Mouse (Mus musculus) cortical plate, adult 2 months (tissue): Measurements from ENCODE around the gene Oaz2. TPM values are rescaled to one million over a fixed set of nuclear protein-coding genes. Genes with fewer than 3 reads are reported as not detected.
"Not testable (repeated sequence)": the region's sequence is repeated elsewhere in the genome, so short reads cannot be mapped to it uniquely, and the experiment has no call there.

Experiments used
- H3K27ac ChIP-seq: fragments of 200-500 bp; 2 replicates; pipeline ENCODE4 v1.5.1; 2012; ENCODE audit warnings: low read length, control low read depth, inconsistent platforms; ENCODE audit not compliant: insufficient read depth
- H3K4me1 ChIP-seq: fragments of 200-500 bp; 2 replicates; pipeline ENCODE4 v1.6.1; 2011; ENCODE audit warnings: low read length; ENCODE audit not compliant: control insufficient read depth, insufficient read depth
- H3K4me3 ChIP-seq: fragments of 200-500 bp; 2 replicates; pipeline ENCODE4 v1.5.1; 2011; ENCODE audit warnings: mild to moderate bottlenecking, low read length, control low read depth; ENCODE audit not compliant: insufficient read depth
- CTCF ChIP-seq: fragments of 200-500 bp; IDR thresholded peaks from 2 replicates; pipeline ENCODE4 v1.5.1; 2011; ENCODE audit warnings: mild to moderate bottlenecking, control low read depth, low read length; ENCODE audit not compliant: insufficient read depth; ENCODE audit errors: extremely low read depth
- POLR2A ChIP-seq: fragments of 200-500 bp; IDR thresholded peaks from 2 replicates; pipeline ENCODE4 v1.6.1; 2011; ENCODE audit warnings: mild to moderate bottlenecking, low read length, control low read depth; ENCODE audit not compliant: insufficient read depth; ENCODE audit errors: extremely low read depth
- polyA plus RNA-seq: library from polyadenylated mRNA; depleted of rRNA; stranded (reverse); fragments of >200 nt; gene quantifications from 2 replicates; pipeline ENCODE4 v1.2.3, GENCODE M21; 2012

The Oaz2 gene
- polyA plus RNA-seq, 1 experiment, result 215 TPM

DNA sequence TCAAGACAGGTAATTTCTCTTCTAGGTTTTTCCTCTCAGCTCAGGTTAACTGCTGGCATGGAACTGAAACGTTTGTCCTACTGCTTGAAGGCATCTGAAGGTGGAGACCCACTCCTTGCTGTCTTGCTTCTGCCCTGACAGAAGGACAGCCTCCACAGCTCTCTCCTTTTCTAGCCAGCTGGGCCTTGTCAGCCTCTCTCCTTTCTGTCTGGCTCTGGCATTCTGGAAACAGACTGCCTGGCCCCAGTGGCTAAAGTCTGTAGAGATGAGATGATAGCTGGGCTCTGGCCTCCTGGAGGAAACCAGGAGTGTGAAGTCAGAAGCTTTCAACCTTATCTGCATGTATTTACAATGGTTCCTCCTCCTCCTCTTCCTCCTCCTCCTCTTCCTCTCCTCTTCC lies 17.8 kb upstream of the Oaz2 start:
- no peak overlapping the region for H3K4me3 ChIP-seq
- TF ChIP-seq POLR2A, result no peak
- no peak for TF ChIP-seq CTCF
- H3K4me1 ChIP-seq, result no peaks in the 10 kb centered on the region
- H3K27ac ChIP-seq, result no peak overlapping the region

DNA sequence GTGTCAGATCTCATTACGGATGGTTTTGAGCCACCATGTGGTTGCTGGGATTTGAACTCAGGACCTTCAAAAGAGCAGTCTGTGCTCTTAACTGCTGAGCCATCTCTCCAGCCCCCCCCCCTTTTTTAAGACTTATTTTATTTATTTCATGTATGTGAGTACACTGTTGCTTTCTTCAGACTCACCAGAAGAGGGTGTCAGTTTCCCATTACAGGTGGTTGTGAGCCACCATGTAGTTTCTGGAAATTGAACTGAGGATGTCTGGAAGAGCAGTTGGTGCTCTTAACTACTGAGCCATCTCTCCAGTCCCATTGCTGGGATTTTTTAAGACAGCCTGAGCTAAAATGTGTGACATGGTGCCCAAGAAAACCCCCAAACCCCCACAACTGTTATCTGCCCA lies 15.8 kb upstream of the Oaz2 start:
- H3K4me3 ChIP-seq, H3K27ac ChIP-seq, H3K4me1 ChIP-seq: not testable (repeated sequence)

DNA sequence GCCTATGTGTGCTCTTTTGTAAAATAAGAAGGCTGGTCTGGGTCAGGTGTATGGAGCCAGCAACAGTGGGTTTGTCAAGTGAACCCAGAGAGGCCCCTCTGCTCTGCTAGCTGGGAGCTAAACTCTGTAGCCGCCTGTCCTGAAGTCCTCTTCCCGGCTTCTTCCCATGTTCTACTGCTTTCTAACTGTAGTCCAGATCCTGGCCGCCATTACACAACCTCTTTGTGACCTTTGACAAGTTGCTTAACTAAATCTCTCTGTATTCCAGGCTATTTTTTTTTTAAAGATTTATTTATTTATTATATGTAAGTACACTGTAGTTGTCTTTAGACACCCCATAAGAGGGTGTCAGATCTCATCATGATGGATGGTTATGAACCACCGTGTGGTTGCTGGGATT lies 14.1 kb upstream of the Oaz2 start:
- no peak overlapping the region for H3K4me3 ChIP-seq
- H3K27ac ChIP-seq, result no peak overlapping the region
- H3K4me1 ChIP-seq, result no peaks in the 10 kb centered on the region
- TF ChIP-seq CTCF, result no peak
- TF ChIP-seq POLR2A, result no peak

DNA sequence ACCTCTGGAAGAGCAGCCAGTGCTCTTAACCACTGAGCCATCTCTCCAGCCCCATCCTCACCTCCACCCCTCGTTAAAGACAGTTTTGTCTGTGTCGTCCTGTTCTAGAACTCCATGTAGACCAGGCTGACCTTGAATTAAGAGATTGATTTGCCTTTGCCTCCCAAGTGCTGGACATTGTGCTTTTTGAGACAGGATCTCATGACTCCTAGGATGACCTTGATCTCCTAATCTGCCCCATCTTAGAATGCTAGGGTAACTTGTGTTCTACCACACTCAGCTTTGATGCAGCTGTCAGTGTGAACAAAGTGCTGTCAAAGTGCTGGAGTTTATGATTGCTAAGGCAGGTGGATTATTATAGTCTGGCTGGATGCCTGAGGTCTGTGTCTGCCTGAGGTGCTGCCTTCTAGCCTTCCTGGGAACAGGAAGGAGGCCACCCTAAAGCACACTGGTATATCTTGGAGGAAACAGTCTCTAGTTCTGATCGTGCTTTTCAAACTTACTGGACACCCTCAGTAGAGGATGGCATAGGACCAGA lies 13.0 kb upstream of the Oaz2 start:
- Histone ChIP-seq H3K27ac (no peak overlapping the region), H3K4me1 (no peaks in the 10 kb centered on the region), H3K4me3 (no peak overlapping the region)
- TF ChIP-seq CTCF (no peak), POLR2A (no peak)

DNA sequence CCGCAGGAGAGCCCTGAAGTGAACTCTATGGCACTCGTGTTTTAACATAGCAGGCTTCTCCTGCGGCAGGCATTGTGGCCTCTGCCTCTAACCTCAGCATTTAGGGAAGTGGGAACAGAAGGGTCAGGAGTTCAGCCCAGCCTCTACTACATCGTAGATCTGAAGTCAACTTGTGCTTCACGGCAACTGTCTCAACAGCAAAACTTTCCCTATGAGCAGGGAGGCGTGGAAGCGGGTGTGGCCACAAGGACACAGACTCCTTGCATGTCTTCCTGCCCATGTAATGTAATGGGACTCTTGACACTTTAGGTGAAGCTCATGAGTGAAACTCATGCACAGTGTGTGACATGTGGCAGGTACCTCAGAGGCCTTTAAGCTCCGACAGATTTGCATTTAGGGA lies 12.3 kb upstream of the Oaz2 start:
- Histone ChIP-seq H3K27ac (no peak overlapping the region), H3K4me3 (no peak overlapping the region), H3K4me1 (no peaks in the 10 kb centered on the region)
- TF ChIP-seq CTCF (no peak), POLR2A (no peak)

DNA sequence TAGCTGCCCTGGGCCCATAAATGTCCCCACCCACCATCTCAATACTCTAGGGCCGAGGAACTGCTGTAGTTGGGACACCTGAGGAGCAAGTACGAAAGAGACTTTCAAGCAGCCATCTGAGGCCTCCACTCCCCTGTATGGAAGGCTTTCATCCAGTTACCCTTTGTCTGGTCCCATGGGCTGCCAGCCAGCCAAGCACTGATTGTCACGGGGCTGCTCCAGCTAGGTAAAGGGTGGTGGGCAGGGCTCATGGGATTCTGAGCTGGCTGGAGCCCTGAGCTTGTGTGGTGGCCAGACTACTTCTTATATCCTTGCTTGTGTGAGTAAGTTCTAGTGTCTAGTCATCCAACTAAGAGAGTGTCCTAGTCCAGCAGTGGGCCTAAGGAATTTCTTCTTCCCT lies 10.6 kb upstream of the Oaz2 start:
- Histone ChIP-seq H3K27ac (no peak overlapping the region), H3K4me3 (no peak overlapping the region), H3K4me1 (no peaks in the 10 kb centered on the region)
- TF ChIP-seq POLR2A (no peak), CTCF (no peak)

DNA sequence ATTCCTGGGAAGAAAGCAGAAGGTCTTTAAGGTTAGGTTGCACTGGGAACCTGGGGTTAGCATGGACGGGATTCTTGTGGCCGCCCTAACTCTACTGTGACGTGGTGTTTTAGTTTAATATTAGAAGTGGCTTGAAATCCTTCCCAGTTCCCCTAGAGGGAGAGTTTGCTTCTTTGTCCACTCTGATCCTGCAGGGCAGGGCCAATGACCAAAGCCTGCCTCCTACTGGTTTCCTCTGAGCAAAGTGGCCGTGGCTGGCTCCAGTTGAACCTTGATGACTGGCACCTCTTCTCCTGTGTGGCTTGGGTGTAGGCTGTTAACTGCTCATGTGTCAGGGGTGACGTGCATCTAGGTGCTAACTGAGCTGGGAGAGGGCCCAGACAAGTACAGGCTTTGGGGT lies 6.8 kb upstream of the Oaz2 start:
- H3K4me3 ChIP-seq, result no peak overlapping the region
- no peaks in the 10 kb centered on the region for H3K4me1 ChIP-seq
- TF ChIP-seq POLR2A, result no peak
- 0 out of 2 replicates have a peak, but pooled peaks have one; percentile 3 for TF ChIP-seq CTCF
- H3K27ac ChIP-seq, result no peak overlapping the region

DNA sequence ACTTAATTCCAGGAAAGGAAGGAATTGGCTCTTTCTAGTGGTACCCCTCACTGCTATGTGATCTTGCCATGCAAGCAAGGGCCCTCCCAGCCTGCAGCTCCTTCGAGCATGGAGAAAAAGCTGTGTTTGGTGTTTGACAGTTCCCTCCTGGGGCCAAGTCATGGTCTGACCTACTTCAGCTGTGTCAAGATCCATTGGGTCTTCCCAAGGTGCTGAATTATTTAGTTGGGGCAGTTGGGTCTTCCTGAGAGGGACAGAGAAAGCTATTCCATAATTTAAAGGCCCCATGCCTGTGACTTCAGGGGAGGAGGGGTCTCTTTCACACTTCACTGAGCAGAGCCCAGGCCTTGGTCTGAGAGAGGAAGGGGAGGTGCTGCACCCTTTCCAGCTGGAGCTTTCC lies 6.3 kb upstream of the Oaz2 start:
- Histone ChIP-seq H3K4me1 (no peaks in the 10 kb centered on the region), H3K27ac (no peak overlapping the region), H3K4me3 (no peak overlapping the region)
- TF ChIP-seq CTCF (no peak), POLR2A (no peak)

DNA sequence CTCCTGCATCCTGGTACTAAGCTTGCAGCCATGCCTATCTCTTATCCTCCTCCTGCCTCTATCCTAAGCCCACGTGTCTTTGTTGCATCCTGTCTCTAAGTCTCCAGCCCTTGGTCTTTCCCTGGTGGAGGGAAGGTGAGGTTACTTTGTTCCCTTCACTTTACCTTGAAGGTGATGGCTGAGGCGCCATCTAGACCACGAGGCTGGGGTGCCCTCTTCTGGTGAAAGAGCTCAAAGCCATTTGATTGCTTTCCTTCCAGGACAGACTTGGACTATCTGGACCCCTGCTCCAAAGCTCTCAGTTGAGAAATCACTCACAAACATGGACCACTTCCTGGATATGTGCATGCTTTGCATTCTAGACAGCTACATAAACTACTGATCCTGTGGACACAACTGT lies 3.6 kb upstream of the Oaz2 start:
- no peak overlapping the region for H3K4me3 ChIP-seq
- no peaks in the 10 kb centered on the region for H3K4me1 ChIP-seq
- no peak overlapping the region for H3K27ac ChIP-seq
- TF ChIP-seq POLR2A (no peak), CTCF (peak; percentile 87)

DNA sequence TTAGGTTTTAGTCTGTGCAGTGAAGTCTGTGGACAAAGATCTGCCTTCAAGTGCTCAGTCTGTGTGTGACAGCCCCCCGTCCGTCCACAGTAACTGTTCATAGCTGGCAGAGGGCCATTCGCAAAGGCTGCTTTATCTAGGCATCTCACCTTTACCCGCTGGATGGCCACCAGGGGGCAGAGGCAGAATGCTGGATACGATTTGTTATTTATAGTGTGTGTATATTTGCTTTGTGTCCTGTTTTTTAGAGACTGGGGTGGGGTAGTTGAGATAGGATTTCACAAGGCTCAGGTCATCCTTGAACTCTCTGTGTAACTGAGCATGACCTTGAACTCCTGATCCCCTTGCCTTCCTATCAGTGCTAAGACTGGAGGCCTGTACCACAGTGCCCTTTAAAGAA lies 1.8 kb upstream of the Oaz2 start:
- Histone ChIP-seq H3K27ac (no peak overlapping the region), H3K4me1 (no peaks in the 10 kb centered on the region), H3K4me3 (no peak overlapping the region)
- TF ChIP-seq CTCF, result peak; percentile 61
- TF ChIP-seq POLR2A, result no peak
